Mouse (Mus musculus) limb, embryonic 14.5 days (tissue): ENCODE measurements around the gene Jpt1. TPM values are rescaled to one million over a fixed set of nuclear protein-coding genes. Genes with fewer than 3 reads are reported as not detected.
"Not testable (repeated sequence)": the region's sequence is repeated elsewhere in the genome, so short reads cannot be mapped to it uniquely, and the experiment has no call there.

Experiments used
- ATAC-seq: fragments of 200-750 bp; cut with Nextera tagmentation; 2 replicates; pipeline ENCODE4 v1.8.0; 2017; ENCODE audit warnings: low read depth, moderate number of reproducible peaks, moderate TSS enrichment; ENCODE audit not compliant: low FRiP score
- DNase-seq: peaks from one replicate; pipeline ENCODE4 v3.0.0-alpha.2; 2015; ENCODE audit warnings: low spot score
- H3K27ac ChIP-seq: fragments of 300-500 bp; sonication (generic); replicated peaks from 2 replicates; pipeline ENCODE4 v1.5.1; 2014; ENCODE audit warnings: low read depth, mild to moderate bottlenecking, low read length, moderate library complexity, mixed read lengths
- H3K27me3 ChIP-seq: fragments of 300-500 bp; sonication (generic); 2 replicates; pipeline ENCODE4 v1.6.1; 2014; ENCODE audit warnings: low read length, mixed read lengths; ENCODE audit not compliant: control insufficient read depth, insufficient read depth
- H3K36me3 ChIP-seq: fragments of 300-500 bp; sonication (generic); 2 replicates; pipeline ENCODE4 v1.6.1; 2014; ENCODE audit warnings: mild to moderate bottlenecking, low read length, moderate library complexity, mixed read lengths; ENCODE audit not compliant: control insufficient read depth, insufficient read depth
- H3K4me1 ChIP-seq: fragments of 300-500 bp; sonication (generic); 2 replicates; pipeline ENCODE4 v1.6.1; 2014; ENCODE audit warnings: antibody characterized with exemption, low read length, mixed read lengths; ENCODE audit not compliant: control insufficient read depth, insufficient read depth
- H3K4me2 ChIP-seq: fragments of 300-500 bp; sonication (generic); replicated peaks from 2 replicates; pipeline ENCODE4 v1.6.1; 2014; ENCODE audit warnings: low read depth, mild to moderate bottlenecking, low read length, moderate library complexity; ENCODE audit not compliant: severe bottlenecking
- H3K4me3 ChIP-seq: fragments of 300-500 bp; sonication (generic); replicated peaks from 2 replicates; pipeline ENCODE4 v1.5.1; 2014; ENCODE audit warnings: low read length
- H3K9ac ChIP-seq: fragments of 300-500 bp; sonication (generic); 2 replicates; pipeline ENCODE4 v1.6.1; 2014; ENCODE audit warnings: mild to moderate bottlenecking, low read depth, low read length, moderate library complexity; ENCODE audit not compliant: severe bottlenecking
- H3K9me3 ChIP-seq: fragments of 300-500 bp; sonication (generic); 2 replicates; pipeline ENCODE4 v1.6.1; 2016; ENCODE audit warnings: low read length; ENCODE audit not compliant: control insufficient read depth
- POLR2A ChIP-seq: fragments of 200-500 bp; IDR thresholded peaks from 2 replicates; pipeline ENCODE4 v1.8.0; 2012; ENCODE audit warnings: inconsistent platforms, mild to moderate bottlenecking, moderate library complexity, borderline replicate concordance; ENCODE audit not compliant: insufficient read depth, insufficient read length; ENCODE audit errors: extremely low read depth
- WGBS: fragments of 180-500 bp; shearing (Covaris S2); extraction: QIAGEN DNeasy Blood & Tissue Kit; methylation state at CpG from one replicate; pipeline ENCODE4 v1.1.7; 2014; 5-methylcytosine and 5-hydroxymethylcytosine counted together
- polyA plus RNA-seq, 2 experiments: library from polyadenylated mRNA; depleted of rRNA in 1 of 2; stranded (reverse) in 1 of 2; unstranded in 1 of 2; fragments of >200 nt; fragmentation: Nextera tagmentation in 1 of 2; extraction: Ambion mirVana in 1 of 2; gene quantifications; 2 replicates each; pipeline versions ENCODE4 v1.2.1 to v1.2.3; 2012 to 2014

Gene Jpt1
- polyA plus RNA-seq, 2 experiments, result 411 to 541 TPM

GRCm38 (mm10) chr11:115478296-115478938 lies 35.8 kb downstream of the Jpt1 start:
- Histone ChIP-seq H3K4me3 (no peak overlapping the region), H3K9me3 (no peaks in the 10 kb centered on the region), H3K27me3 (no peaks in the 10 kb centered on the region), H3K4me1 (peaks cover 8% of the 10 kb centered on the region; the same call in 1 of the 2 replicates), H3K27ac (no peak overlapping the region), H3K36me3 (no peaks in the 10 kb centered on the region), H3K4me2 (no peak overlapping the region), H3K9ac (no peak overlapping the region)
- ATAC-seq (no peak), DNase-seq (no peak)
- TF ChIP-seq POLR2A, result no peak
- whole genome bisulfite sequencing, result 86% methylated on average over 9 of the region's 9 CpGs

- H3K9ac ChIP-seq, result 0 out of 2 replicates have a peak overlapping the region, but pooled peaks have one; percentile 16
- ATAC-seq, H3K4me2 ChIP-seq, H3K27ac ChIP-seq, H3K9me3 ChIP-seq, DNase-seq, H3K36me3 ChIP-seq, H3K4me3 ChIP-seq, H3K4me1 ChIP-seq, H3K27me3 ChIP-seq: not testable (repeated sequence)
- 84% methylated on average over 7 of the region's 7 CpGs for WGBS
Observed at GRCm38 (mm10) chr11:115477388-115477787, 36.8 kb downstream of the Jpt1 start.

GRCm38 (mm10) chr11:115476630-115477029 lies 37.6 kb downstream of the Jpt1 start:
- not testable (repeated sequence) for H3K4me3 ChIP-seq
- 75% methylated on average over 4 of the region's 4 CpGs for WGBS
- H3K4me2 ChIP-seq, result peak overlapping the region; percentile 92

GRCm38 (mm10) chr11:115475758-115476237 lies 38.4 kb downstream of the Jpt1 start:
- H3K4me1 ChIP-seq, result peaks cover 9% of the 10 kb centered on the region; the same call in 1 of the 2 replicates
- H3K27me3 ChIP-seq, result no peaks in the 10 kb centered on the region
- no peaks in the 10 kb centered on the region for H3K36me3 ChIP-seq
- H3K9ac ChIP-seq, result peak overlapping the region; percentile 77
- TF ChIP-seq POLR2A, result no peak
- no peak for DNase-seq
- 4% methylated on average over 28 of the region's 28 CpGs for WGBS
- H3K4me3 ChIP-seq, result peak overlapping the region; percentile 86
- H3K9me3 ChIP-seq, result no peaks in the 10 kb centered on the region
- ATAC-seq, result no peak
- no peak overlapping the region for H3K27ac ChIP-seq
- peak overlapping the region; percentile 92 for H3K4me2 ChIP-seq

More at GRCm38 (mm10) chr11:115476630-115477029, 37.6 kb downstream of the Jpt1 start:
- not testable (repeated sequence) for DNase-seq, ATAC-seq, H3K27me3 ChIP-seq, H3K9ac ChIP-seq, H3K27ac ChIP-seq, H3K9me3 ChIP-seq, H3K4me1 ChIP-seq, H3K36me3 ChIP-seq

GRCm38 (mm10) chr11:115475025-115475757 lies 39.0 kb downstream of the Jpt1 start, which contains the start of gene Armc7:
Gene Armc7, plus strand, starts transcription at chr11:115475667.
- H3K4me3 ChIP-seq, result peak within 1 kb of the TSS; percentile 86
- H3K27ac ChIP-seq, result peak within 1 kb of the TSS; percentile 35; the same call in 1 of the 2 replicates
- peaks cover 9% of the 10 kb centered on the region; the same call in 1 of the 2 replicates for H3K4me1 ChIP-seq
- H3K27me3 ChIP-seq, result no peaks in the 10 kb centered on the region
- H3K9me3 ChIP-seq, result no peaks in the 10 kb centered on the region
- TF ChIP-seq POLR2A, result peak; percentile 91; the same call in 1 of the 2 replicates
- H3K36me3 ChIP-seq, result no peaks in the 10 kb centered on the region
- ATAC-seq, result peak; percentile 97
- peak; percentile 98 for DNase-seq
- peak within 1 kb of the TSS; percentile 77 for H3K9ac ChIP-seq
- WGBS, result under 1% methylated on average over 26 of the region's 26 CpGs
- peak within 1 kb of the TSS; percentile 92 for H3K4me2 ChIP-seq
